Mouse (Mus musculus) megakaryocyte, embryonic 14.5 days (primary cell): ENCODE measurements around the gene Prelid3b.

Experiments
- FLI1 ChIP-seq: IDR thresholded peaks from 2 replicates; pipeline ENCODE4 v1.6.1; 2012; ENCODE audit warnings: low read length, inconsistent platforms, mixed read lengths
- GATA1 ChIP-seq: IDR thresholded peaks from 3 replicates; pipeline ENCODE4 v1.6.1; 2012; ENCODE audit warnings: mixed read lengths, low read length, inconsistent platforms, borderline replicate concordance

DNA sequence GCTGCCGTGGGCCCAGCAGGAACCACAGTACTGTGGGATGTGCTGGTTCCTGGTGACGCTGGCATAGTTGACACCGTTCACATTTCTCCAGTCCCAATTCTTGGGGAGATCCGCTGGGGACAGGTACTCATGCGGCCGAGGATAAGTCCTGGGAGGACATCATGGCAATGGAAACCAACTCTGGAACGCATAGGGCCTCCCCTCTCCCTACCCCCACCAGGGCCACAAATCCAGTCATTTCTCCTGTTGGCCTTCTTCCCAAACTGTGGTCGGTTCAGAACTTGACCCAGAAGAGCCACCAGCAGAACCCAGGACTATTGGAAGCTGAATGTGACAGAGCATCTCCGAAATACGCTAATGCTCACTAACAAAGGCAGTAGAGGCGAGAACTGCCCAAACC lies 34.7 kb downstream of the Prelid3b start:
- TF ChIP-seq GATA1 (no peak), FLI1 (no peak)
